Mouse (Mus musculus) naive thymus-derived CD4-positive, alpha-beta T cell, adult 2 months (primary cell): ENCODE results near the gene Cyb5b.
"Not testable (repeated sequence)": the region's sequence is repeated elsewhere in the genome, so short reads cannot be mapped to it uniquely, and the experiment has no call there.

ENCODE experiments used
- DNase-seq: peaks from one replicate; pipeline ENCODE4 v3.0.0-alpha.2; 2011; ENCODE audit warnings: low read depth

Gene Cyb5b

GRCm38 (mm10) chr8:107172969-107173645 lies 22.7 kb downstream of the Cyb5b start:
- no peak for DNase-seq

- no peak for DNase-seq
Observed at GRCm38 (mm10) chr8:107181122-107181521, 30.7 kb downstream of the Cyb5b start.

- DNase-seq: no peak
Observed at GRCm38 (mm10) chr8:107184996-107185395, 34.6 kb downstream of the Cyb5b start.

GRCm38 (mm10) chr8:107186659-107187390 lies 36.4 kb downstream of the Cyb5b start:
- no peak for DNase-seq

- no peak for DNase-seq
Observed at GRCm38 (mm10) chr8:107187631-107188030, 37.2 kb downstream of the Cyb5b start.

GRCm38 (mm10) chr8:107192631-107193030 lies 42.2 kb downstream of the Cyb5b start:
- no peak for DNase-seq

GRCm38 (mm10) chr8:107193331-107193730 lies 42.9 kb downstream of the Cyb5b start:
- no peak for DNase-seq

- no peak for DNase-seq
Observed at GRCm38 (mm10) chr8:107194786-107195451, 44.5 kb downstream of the Cyb5b start.

- DNase-seq: no peak
Observed at GRCm38 (mm10) chr8:107197901-107198826, 47.7 kb downstream of the Cyb5b start.

GRCm38 (mm10) chr8:107205164-107205563 lies 54.7 kb downstream of the Cyb5b start:
- no peak for DNase-seq

GRCm38 (mm10) chr8:107205701-107206561 lies 55.5 kb downstream of the Cyb5b start:
- no peak for DNase-seq

- DNase-seq: no peak
Observed at GRCm38 (mm10) chr8:107206782-107207525, 56.5 kb downstream of the Cyb5b start.

- no peak for DNase-seq
Observed at GRCm38 (mm10) chr8:107209185-107209584, 58.7 kb downstream of the Cyb5b start.

GRCm38 (mm10) chr8:107212006-107212405 lies 61.6 kb downstream of the Cyb5b start:
- no peak for DNase-seq

GRCm38 (mm10) chr8:107217230-107217629 lies 66.8 kb downstream of the Cyb5b start:
- DNase-seq: not testable (repeated sequence)

GRCm38 (mm10) chr8:107218091-107218490 lies 67.7 kb downstream of the Cyb5b start:
- DNase-seq: no peak

GRCm38 (mm10) chr8:107219078-107219477 lies 68.6 kb downstream of the Cyb5b start:
- DNase-seq: no peak

- no peak for DNase-seq
Observed at GRCm38 (mm10) chr8:107221924-107222851, 71.7 kb downstream of the Cyb5b start.

GRCm38 (mm10) chr8:107226183-107226582 lies 75.7 kb downstream of the Cyb5b start:
- no peak for DNase-seq
